Mouse (Mus musculus) c-Kit-positive CD71-negative TER-119-negative erythroid progenitor cells, embryonic 14.5 days (primary cell): ENCODE measurements around the gene Lrrc37a.
"Not testable (repeated sequence)": the region's sequence is repeated elsewhere in the genome, so short reads cannot be mapped to it uniquely, and the experiment has no call there.

ENCODE experiments used
- DNase-seq: peaks from one replicate; pipeline ENCODE4 v3.0.0-alpha.2; 2013; ENCODE audit warnings: low read depth

Gene Lrrc37a

DNA sequence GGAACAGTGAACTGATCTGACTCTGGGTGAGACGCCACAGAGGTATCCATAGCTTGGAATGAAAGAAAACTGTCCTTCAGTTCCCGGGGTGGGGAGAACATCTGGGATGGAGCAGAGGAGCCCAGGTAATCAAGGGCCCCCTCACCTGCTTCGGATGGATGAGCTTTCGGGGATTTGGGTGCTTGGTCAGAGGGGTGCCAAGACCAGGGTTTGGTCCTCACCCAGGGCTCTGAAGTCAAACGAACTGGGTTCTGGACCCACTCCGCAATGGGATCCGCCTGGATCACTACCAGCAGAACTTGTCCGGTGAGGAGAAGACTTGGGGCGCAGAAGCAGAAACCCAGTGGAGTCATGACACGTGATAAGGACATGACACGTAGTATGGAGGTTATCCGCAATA is at the start of gene Lrrc37a:
Lrrc37a (minus strand) TSS at position 101 of the 400 bp plus-strand sequence.
- DNase-seq = no peak

DNA sequence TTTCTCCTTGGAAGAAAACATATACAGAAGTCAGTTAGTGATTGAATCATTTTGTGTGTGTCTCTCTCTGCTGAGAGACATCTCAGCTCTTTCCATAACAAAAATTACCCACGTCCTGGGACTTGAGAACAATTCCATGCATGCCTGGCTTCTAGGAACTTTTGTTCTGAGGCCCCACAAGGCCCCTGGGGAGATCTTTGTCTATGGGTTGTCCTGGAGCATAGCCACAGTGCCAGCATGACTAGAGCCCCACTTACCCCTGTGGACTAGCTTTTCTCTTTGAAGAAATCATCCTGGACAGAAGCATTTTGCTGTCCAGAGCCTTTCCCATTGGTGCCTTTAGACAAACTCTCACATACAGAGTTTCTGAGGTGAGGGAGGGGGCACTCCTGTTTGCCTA is 30.6 kb upstream of the Lrrc37a start:
- not testable (repeated sequence) for DNase-seq

DNA sequence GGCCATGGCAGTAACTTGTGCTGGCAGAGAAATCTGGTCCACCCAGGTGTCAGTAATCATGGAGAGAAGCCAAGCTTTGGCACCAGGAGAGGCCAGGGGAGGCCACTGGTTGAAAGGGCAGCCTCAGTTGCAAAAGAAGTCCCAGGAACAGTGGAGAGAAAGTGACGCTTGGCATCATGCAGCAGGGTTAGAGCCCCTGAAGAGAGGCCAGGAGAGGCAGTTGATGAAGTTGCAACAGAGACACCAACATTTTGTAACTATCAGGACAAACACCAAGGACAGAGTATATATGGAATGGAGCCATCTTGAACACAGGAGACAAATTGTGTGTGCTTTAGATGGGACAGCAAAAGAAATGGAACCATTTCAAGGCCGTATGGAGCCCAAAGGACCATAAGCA is 7.7 kb upstream of the Lrrc37a start:
- no peak for DNase-seq

DNA sequence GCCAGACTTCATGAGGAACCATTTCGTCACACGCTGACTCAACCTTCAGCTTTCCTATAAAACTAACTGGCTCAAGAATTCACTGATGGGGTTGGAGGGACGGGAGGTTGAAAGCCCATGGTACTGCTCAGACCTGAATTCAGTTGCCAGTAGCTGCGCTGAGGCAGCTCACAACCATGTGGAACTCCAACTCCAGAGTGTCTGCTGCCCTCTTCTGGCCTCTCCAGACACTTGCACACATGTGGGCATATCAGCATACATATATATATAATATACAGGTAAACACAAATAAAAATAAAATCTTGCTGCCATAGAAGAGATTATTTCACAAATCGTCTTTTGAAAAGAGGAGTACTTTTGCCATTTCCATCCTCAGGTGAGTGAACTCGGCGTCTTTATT is 40.0 kb downstream of the Lrrc37a start:
- DNase-seq = peak; percentile 29

DNA sequence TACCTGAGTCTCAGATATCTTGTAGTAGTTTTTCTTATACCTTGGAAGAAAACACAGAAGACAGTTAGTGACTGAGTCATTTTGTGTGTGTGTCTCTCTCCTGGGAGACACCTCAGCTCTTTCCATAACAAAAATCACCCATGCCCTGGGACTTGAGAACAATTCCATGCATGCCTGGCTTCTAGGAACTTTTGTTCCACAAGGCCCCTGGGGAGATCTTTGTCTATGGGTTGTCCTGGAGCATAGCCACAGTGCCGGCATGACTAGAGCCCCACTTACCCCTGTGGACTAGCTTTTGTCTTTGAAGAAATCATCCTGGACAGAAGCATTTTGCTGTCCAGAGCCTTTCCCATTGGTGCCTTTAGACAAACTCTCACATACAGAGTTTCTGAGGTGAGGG is 53.3 kb downstream of the Lrrc37a start:
- DNase-seq = not testable (repeated sequence)

DNA sequence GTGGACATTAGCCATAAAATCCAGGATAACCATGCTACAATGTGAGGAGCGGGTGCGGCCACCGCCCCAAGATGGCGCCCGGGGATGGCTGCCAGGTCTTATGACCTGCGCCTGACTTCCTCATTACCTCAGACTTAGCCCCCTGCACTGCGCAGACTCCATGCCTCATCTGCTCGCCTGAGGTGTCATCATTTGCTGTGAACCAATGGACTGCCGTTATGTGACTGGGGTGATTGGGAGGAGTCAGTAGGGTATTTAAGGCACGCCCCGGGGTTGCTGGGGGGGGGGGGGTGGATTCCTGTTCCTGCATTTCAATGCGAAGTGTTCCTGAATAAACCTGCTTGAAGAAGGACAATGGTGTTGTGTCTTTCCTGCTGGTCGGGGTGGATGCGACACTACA is 54.7 kb downstream of the Lrrc37a start:
- not testable (repeated sequence) for DNase-seq

DNA sequence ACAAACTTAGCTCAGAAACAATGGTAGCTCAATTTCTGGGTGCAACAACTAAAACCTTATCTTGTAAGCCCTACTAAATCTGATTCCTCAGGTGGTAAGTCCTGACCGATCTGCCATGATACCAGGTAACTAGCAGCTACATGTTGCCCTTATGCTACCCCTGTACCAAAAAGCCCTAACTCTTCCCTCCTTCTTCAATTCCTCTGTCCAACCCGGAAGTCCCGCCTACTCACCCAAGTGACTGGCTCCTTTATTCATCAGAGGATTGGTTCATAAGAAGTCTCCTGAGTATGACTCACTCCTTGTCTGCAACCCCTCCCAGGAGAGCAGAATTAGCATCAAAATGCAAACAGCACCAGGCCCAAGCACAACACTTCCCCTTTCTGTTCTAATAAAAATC is 60.7 kb downstream of the Lrrc37a start:
- no peak for DNase-seq

DNA sequence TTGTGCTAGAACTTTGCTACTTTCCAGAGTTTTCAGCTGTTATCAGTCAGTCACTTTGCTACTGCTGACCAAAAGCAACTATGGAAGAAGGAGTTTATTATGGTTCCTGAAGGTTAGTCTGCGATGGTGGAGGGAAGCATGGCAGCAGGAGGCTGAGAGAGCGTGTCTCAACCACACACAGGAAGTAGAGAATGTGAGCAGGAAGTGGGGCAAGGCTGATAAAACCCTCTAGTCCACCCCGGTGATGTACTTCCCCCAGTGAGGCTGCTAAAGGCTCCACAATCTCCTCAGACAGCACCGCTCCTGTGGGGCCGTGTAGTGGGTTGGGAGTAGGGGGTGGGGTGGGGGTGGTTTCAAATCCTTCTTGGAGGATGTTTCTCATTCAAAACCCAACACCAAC is 68.1 kb downstream of the Lrrc37a start:
- no peak for DNase-seq

DNA sequence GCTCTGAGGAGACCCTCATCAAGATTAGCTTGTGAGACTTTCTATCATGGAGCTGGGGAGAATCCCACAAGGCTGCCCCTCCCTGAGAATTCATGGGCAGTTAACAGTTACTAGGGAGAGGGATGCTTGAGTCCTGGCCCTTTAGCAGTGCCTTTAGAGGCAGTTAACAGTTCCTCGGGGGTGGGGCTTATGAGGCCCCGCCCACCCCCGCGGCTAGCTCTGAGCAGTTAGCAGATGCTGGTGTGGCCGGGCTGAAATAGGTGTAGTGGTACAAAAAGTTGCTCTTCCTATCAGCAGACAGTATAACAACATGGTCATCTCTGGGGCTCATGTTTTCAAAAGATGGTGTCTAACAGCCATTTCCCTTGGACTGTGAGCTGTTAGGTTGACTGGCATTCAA is 79.4 kb downstream of the Lrrc37a start:
- no peak for DNase-seq

DNA sequence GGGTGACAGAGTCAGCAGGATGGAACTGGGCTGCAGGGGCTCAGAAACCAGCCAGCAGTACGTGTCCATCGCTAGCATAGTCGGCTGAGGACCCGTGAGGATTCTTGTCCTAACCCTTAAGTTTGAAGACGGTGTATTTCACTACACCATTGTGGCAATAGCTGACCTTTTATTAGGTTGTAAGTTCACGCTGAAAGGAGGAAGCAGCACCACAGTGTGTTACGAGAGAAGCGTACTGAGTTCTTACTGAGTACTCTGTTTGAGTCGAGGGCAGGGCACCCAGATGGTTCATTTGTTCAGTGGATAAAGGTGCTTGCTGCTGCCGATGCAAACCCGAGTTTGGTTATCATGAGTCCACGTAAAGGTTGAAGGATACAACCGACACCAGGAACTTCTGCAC is 84.7 kb downstream of the Lrrc37a start:
- DNase-seq = no peak

DNA sequence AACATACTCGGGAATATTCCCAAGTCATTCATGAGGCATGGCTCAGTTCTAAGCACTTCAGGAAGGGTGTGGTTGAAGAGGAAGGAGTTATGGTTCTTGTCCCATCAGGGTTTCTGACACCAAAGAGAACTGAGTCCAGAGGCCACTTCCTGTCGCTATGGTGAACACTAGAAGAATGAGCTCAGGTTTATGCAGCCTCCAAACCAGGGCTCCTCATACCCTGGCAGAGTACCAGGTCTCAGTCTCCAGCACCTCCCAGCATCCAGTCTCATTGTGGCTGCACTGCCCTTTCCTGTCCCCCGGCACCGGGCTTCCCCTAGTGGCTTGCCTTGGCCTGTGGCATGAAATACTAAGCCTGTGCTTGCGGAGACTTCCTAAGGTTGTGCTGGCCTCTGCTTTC is 85.2 kb downstream of the Lrrc37a start:
- DNase-seq = no peak

DNA sequence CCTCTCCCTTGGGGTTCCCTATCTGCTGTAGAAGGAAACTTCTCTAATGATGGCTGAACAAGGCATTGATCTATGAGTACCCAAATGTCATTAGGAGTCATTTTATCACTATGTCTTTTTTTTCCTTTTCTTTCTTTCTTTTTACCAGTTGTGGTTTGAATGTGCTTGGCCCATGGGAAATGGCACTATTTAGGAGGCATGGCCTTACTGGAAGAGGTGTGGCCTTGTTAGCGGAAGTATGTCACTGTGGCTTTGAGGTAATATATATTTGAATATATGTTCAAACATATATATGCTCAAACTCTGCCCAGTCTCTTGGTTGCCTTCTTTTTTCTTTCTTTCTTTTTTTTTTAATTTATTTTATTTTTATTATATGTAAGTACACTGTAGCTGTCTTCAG is 90.9 kb downstream of the Lrrc37a start:
- no peak for DNase-seq

DNA sequence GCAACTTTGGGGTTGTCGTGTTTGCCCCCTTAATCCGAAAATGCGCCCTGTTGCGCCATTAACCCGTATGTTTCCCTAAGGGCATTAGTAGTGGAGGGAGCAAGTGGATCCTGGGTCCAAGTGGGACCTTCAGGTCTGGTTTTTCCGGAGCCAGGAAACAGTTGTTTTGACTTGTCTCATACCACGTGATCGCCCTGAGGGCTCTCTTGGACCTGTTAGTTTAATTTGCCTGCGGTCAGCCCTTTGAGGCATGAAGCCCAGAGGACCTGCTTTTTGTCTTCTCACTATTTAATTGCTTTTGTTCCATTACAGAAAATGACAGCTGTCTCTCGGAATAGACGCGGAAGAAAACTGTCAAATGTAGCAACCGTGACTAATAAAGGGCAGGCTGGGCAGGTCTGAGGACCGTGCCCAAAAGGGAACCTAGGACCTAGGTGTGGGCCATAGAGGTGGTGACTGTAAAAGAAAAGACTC is 91.4 kb downstream of the Lrrc37a start:
- no peak for DNase-seq

DNA sequence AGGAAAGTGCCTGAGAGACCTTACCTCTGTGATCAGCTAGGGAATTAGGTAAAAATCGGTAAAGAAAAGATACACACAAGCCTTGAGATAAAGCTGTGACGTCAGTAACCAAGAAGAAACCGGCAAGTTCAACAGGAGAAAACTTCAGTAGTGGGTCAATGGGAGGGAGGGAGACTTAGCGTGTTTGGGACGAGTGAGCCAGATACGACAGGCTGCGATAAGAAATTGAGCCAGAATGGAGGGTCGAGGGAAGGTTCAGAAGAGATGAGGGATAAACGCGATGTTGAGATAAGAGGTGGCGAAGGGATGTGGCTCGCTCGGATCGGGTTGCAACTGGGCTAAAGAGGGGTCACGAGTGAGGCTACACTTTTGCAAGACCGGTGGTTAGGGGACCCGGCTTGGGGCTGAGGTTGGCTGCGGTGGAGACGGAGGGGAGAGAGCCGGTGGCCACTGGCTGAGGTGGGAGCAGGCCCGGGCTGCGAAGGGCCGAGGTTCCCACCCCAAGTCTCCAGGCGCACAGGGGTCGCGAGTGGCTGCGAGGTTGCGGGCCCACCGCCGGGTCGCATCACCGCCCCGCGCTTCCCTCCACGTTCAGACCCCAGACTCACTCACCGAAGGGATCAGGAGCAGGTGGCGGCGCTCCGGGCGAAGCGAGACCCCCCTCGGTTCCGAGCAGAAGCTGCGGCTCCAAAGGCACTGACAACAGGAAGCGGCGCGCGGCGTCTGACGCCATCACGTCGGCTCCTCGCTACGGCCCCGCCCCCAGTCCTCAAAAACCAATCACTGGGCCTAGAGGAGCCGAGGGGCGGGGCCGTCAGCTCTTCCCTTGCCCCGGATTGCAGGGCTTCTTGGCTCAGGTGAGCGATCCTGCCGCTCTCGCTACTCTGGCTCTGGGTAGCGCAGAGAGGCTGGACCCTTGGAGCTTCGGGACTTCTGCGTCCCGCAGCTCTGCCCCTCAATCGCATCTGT is 92.1 kb downstream of the Lrrc37a start, which contains the start of gene Plekhm1:
Plekhm1 (minus strand) TSS at position 707 of the 969 bp plus-strand sequence.
- peak; percentile 95 for DNase-seq

DNA sequence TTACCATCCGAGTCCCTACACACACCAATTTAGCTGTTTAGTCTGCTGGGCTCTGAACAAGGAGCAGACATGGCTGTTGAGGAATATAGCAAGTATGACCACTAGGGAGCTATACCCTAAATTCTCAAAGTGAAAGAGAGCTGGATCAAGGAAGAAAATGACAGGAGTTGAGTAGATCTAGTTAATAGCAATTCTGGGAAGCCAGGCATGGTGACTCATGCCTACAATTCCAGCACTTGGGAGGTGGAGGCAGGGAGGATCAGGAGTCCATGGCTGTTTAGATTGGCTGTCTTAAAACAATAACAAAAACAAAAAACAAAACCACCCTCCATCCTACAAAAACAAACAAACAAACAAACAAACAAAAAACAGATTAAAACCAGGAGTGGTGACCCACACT is 93.1 kb downstream of the Lrrc37a start:
- DNase-seq = no peak

DNA sequence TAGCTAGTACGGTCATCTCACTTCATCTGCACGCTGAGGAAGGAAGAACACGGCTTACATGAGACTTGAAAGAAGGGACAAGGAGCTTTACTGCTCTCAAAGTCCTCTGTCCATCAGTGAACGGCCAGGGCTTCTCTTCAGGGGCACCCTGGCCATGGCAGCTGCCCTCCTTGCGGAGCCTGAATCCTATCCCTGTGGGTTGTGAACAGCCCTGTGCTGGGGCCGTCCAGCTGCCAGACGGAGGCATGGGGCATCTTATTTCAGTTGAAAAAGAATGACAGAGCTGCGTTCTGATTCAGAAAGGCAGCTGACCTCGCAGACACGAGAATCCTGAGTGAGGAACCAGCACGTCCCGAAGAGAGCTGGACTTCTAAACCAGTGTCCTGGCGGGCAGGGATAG is 95.5 kb downstream of the Lrrc37a start:
- no peak for DNase-seq

DNA sequence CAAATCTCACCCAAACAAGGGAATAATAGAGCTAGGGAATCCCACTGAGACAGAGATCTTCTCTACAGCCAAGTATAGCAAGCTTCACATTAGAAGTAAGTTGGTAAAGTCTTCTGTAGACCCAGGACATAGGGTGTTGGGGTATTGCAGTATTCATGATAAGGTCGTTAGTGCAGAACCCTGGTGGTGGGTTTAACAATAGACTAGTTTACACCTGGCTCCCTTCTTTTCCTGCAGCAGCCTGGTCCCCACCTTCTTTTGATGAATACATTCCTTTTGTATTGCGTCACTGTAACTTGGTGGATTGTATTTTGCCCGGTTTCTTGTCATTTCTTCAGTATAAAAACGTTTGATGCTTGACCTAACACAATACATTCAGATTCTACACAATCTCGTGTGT is 97.3 kb downstream of the Lrrc37a start:
- DNase-seq = not testable (repeated sequence)

DNA sequence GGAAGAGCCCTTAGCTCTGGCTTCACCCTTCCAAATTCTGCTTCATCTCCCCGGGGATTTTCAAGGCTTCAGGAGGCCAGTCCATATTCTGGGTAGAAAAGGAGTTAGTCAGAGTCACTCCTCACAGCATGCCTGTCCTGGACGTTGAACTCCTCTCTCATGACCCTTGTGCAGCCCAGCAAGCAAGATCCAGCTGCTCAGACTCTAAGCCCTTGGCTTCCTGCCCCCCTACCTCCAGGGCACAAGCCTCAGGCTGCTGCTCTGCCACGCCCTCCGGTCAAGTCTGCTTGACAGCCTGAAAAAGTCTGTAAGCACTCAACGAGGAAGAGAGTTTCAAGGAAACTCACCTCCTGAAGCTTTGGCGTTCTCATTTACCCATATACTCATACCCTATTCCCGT is 97.8 kb downstream of the Lrrc37a start:
- no peak for DNase-seq

DNA sequence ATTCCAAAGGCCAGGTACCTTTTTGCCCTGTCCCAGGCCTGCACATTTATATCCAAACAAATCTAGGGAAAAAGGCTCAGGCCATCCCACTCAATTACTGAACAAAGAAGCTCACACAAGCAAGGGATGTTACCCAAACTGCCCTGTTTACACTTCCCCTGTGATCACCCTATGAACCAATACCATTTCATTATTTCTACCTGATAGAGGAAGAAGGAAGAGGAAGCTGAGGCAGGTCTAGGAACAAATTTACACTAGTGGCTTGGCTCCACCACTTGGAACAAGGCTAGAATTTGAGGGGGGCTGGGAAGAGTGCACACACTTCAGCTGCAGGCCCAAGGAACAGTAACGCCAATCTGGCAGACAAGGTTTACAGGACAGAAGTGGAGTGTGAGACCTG is 98.6 kb downstream of the Lrrc37a start:
- DNase-seq = no peak

DNA sequence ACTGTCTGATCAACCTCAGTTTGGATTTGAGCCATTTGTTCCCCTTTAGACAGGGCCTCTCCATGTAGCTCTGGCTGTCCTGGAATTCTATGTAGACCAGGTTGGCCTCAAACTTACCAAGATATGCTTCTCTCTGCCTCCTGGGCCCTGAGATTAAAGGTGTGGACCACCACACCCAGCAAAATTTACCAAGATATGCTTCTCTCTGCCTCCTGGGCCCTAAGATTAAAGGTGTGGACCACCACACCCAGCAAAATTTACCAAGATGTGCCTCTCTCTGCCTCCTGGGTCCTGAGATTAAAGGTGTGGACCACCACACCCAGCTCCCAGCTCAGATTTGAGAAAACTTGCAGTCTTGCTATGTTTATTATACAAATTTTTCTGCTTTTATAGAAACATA is 99.8 kb downstream of the Lrrc37a start:
- no peak for DNase-seq

DNA sequence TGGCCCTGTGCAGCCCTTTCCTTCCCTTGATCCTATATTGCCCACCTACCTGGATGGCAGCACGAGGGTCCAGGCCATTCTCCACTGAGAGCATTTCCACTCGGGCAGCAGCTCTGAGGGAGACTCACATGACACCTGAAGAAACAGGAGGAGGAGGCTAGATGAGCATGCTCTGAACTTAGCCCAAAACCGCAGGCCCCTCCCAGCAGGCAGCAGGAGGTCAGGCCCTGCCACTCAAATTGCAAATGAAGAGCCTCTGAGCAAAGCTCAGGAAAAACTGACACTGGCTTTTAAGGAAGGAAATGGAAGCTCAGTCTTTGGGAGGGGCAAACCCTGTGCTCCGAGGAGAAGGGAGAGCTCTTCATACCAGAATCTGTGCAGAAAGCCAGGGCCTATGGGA is 100.6 kb downstream of the Lrrc37a start:
- no peak for DNase-seq

DNA sequence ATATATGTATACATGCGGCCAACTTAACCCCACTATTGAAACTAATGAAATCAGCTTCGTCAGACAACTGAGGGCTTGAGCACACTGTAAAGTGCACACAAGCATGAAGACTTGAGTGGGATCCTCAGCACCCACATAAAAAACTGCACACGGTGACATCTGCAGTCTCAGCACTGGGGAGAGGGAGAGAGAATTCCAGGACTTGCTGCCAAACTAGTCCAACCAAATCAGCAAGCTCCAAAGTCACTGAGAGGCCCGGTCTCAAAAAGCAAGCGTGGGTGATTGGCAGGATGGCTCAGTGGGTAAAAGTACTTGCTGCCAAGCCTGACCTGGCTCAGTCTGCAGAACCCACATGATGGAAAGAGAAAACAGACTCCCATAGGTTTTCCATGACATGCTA is 101.7 kb downstream of the Lrrc37a start:
- DNase-seq = no peak

DNA sequence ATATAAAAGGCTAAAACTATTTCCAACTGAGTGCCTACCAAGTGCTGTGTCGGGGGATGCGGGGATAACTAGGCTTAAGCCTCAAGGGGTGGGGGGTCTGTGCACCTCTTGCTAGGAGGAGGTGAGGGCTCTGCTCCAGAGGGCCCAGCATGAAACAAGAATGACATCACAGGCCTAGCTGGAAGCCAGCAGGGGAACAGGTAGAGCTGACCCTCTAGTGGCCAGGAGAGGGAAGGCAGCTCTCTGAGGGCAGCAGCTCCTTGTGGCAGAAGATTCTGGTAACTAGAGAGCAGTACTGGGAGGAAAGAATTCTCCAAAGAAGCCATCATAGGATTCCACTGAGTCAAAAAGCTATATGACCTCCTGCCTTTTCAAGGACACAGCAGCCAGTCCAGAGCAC is 102.2 kb downstream of the Lrrc37a start:
- no peak for DNase-seq
